Mouse (Mus musculus): ENCODE results near the gene March4. TPM values are rescaled to one million over a fixed set of nuclear protein-coding genes. Genes with fewer than 3 reads are reported as not detected.

March4 gene
- total and polyA plus RNA-seq, 2 experiments: not detected

DNA sequence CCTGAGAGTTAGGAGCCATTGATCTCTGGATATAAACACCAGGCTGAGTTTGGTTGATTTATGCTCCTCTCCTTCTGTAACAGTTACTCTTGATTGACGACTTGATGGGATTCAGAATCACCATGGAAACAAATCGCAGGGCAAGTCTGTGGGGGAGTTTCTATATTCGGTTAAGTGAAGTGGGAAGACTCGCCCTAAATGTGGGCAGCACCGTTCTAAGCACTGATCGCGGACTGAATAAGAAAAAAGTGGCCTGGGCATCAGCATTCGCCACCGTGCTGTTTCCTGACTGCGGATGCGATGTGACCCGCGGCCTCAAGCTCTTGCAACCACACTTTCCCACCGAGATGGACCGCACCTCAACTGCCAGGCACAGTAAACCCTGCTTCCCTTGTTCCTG lies 41.6 kb upstream of the March4 start:
- TF ChIP-seq POLR2A (IDR thresholded peaks at IDR 0.05; ENCODE audit: extremely low read depth, insufficient read depth, low read length): no peak
- TF ChIP-seq CTCF (IDR thresholded peaks at IDR 0.05; ENCODE audit: low read depth, low read length): no peak
- no peak for DNase-seq (ENCODE audit: extremely low read depth, low read depth, low spot score)
- 65% methylated on average over 15 of the region's 15 CpGs for WGBS
- no peaks in the 10 kb centered on the region for H3K4me1 ChIP-seq (ENCODE audit: control insufficient read depth, insufficient read depth, low read length)
- no peaks in the 10 kb centered on the region for H3K27me3 ChIP-seq (ENCODE audit: control insufficient read depth, insufficient read depth, low read length)
- H3K4me3 ChIP-seq (ENCODE audit: insufficient read depth, low read depth, low read length): no peak overlapping the region
- H3K27ac ChIP-seq (replicated peaks; ENCODE audit: insufficient read depth, low read depth, low read length): no peak overlapping the region
- no peaks in the 10 kb centered on the region for H3K36me3 ChIP-seq (ENCODE audit: control insufficient read depth, insufficient read depth, low read length)
- no peak overlapping the region for H3K9ac ChIP-seq (ENCODE audit: low read depth, low read length)
- no peaks in the 10 kb centered on the region for H3K79me2 ChIP-seq (ENCODE audit: control insufficient read depth, insufficient read depth, low read length)

DNA sequence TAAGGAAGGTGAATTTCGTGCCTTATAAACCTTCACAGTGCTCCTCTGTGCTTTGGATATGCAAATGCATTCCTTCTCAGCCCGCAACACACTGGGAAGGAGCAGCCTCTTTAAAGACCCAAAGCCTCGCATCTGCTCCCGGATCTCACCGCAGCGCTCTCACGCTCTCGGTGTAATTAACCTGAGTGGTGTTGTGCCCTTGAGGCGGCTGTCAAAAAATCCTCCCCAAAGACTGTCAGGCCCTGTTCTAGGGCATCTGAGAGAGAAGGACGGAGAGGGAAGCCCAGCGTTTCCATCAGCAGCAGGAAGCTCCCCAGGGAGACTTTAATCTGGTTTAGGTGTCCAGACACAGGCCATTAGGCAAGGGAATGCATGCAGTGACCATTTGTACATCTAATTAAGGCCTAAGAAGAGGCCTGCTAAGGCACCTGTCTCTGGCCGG lies 40.8 kb upstream of the March4 start:
- 37% methylated on average over 12 of the region's 12 CpGs for WGBS
- no peak for TF ChIP-seq POLR2A (IDR thresholded peaks at IDR 0.05; ENCODE audit: extremely low read depth, insufficient read depth, low read length)
- TF ChIP-seq CTCF (IDR thresholded peaks at IDR 0.05; ENCODE audit: low read depth, low read length): no peak
- Histone ChIP-seq H3K4me3 (ENCODE audit: insufficient read depth, low read depth, low read length) (no peak overlapping the region), H3K79me2 (ENCODE audit: control insufficient read depth, insufficient read depth, low read length) (no peaks in the 10 kb centered on the region), H3K4me1 (ENCODE audit: control insufficient read depth, insufficient read depth, low read length) (no peaks in the 10 kb centered on the region), H3K9ac (ENCODE audit: low read depth, low read length) (no peak overlapping the region), H3K27ac (replicated peaks; ENCODE audit: insufficient read depth, low read depth, low read length) (no peak overlapping the region), H3K36me3 (ENCODE audit: control insufficient read depth, insufficient read depth, low read length) (no peaks in the 10 kb centered on the region), H3K27me3 (ENCODE audit: control insufficient read depth, insufficient read depth, low read length) (no peaks in the 10 kb centered on the region)
- DNase-seq (ENCODE audit: extremely low read depth, low read depth, low spot score): no peak

DNA sequence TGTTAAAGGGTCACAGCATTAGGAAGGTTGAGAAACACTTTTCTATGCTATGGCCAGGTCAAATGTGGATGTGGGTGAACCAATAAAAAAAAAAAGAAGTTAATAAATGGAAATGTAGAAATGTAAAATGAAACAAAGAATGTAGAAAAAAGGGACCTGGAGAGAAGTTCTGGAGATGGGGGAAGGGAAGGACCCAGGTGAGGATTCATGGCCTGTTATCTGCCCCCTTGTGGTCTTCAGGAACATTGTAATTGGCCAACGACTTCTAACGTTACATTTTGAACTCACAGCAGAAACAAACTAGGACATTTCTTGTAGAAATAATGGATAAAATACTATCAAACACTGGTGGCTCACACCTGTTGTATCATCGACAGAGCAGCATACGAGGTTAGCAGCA lies 38.4 kb upstream of the March4 start:
- H3K36me3 ChIP-seq (ENCODE audit: control insufficient read depth, insufficient read depth, low read length): no peaks in the 10 kb centered on the region
- no peaks in the 10 kb centered on the region for H3K27me3 ChIP-seq (ENCODE audit: control insufficient read depth, insufficient read depth, low read length)
- 40% methylated on average over 4 of the region's 4 CpGs for WGBS

DNA sequence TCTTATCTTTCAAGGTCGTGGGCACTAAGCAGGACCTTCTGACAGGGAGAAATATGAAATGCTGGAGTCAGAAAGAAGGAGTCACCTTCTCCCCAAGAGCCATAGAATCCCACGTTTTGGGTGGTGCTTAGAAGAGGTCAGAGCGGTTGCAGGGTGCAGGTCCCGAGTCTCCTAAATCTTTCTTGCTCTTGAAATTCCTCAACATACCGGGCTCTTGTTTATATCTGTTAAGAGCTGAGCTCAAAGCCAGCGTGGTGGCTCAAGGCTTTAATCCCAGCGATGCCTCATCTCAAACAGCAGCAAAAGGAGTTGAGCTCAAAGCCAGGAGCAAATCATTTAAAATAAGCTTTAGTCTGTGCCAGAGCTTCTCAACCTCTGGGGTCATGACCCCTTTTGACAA lies 37.9 kb upstream of the March4 start:
- Histone ChIP-seq H3K4me1 (ENCODE audit: control insufficient read depth, insufficient read depth, low read length) (no peaks in the 10 kb centered on the region), H3K36me3 (ENCODE audit: control insufficient read depth, insufficient read depth, low read length) (no peaks in the 10 kb centered on the region), H3K27me3 (ENCODE audit: control insufficient read depth, insufficient read depth, low read length) (no peaks in the 10 kb centered on the region), H3K9ac (ENCODE audit: low read depth, low read length) (no peak overlapping the region), H3K27ac (replicated peaks; ENCODE audit: insufficient read depth, low read depth, low read length) (no peak overlapping the region), H3K4me3 (ENCODE audit: insufficient read depth, low read depth, low read length) (no peak overlapping the region), H3K79me2 (ENCODE audit: control insufficient read depth, insufficient read depth, low read length) (no peaks in the 10 kb centered on the region)
- no peak for TF ChIP-seq POLR2A (IDR thresholded peaks at IDR 0.05; ENCODE audit: extremely low read depth, insufficient read depth, low read length)
- no peak for TF ChIP-seq CTCF (IDR thresholded peaks at IDR 0.05; ENCODE audit: low read depth, low read length)
- 65% methylated on average over 7 of the region's 7 CpGs for WGBS
- DNase-seq (ENCODE audit: extremely low read depth, low read depth, low spot score): no peak

More for the DNA sequence above, 38.4 kb upstream of the March4 start:
- TF ChIP-seq POLR2A (IDR thresholded peaks at IDR 0.05; ENCODE audit: extremely low read depth, insufficient read depth, low read length) (no peak), CTCF (IDR thresholded peaks at IDR 0.05; ENCODE audit: low read depth, low read length) (peak; percentile 41)
- H3K4me1 ChIP-seq (ENCODE audit: control insufficient read depth, insufficient read depth, low read length): no peaks in the 10 kb centered on the region
- H3K9ac ChIP-seq (ENCODE audit: low read depth, low read length): no peak overlapping the region
- no peaks in the 10 kb centered on the region for H3K79me2 ChIP-seq (ENCODE audit: control insufficient read depth, insufficient read depth, low read length)
- no peak overlapping the region for H3K4me3 ChIP-seq (ENCODE audit: insufficient read depth, low read depth, low read length)
- peak; percentile 10 for DNase-seq (ENCODE audit: extremely low read depth, low read depth, low spot score)
- no peak overlapping the region for H3K27ac ChIP-seq (replicated peaks; ENCODE audit: insufficient read depth, low read depth, low read length)

GRCm38 (mm10) chr1:72574047-72574446 lies 37.3 kb upstream of the March4 start:
- DNase-seq (ENCODE audit: extremely low read depth, low read depth, low spot score): no peak
- Histone ChIP-seq H3K9ac (ENCODE audit: low read depth, low read length) (no peak overlapping the region), H3K4me3 (ENCODE audit: insufficient read depth, low read depth, low read length) (no peak overlapping the region), H3K27ac (replicated peaks; ENCODE audit: insufficient read depth, low read depth, low read length) (no peak overlapping the region), H3K36me3 (ENCODE audit: control insufficient read depth, insufficient read depth, low read length) (no peaks in the 10 kb centered on the region), H3K79me2 (ENCODE audit: control insufficient read depth, insufficient read depth, low read length) (no peaks in the 10 kb centered on the region), H3K27me3 (ENCODE audit: control insufficient read depth, insufficient read depth, low read length) (no peaks in the 10 kb centered on the region), H3K4me1 (ENCODE audit: control insufficient read depth, insufficient read depth, low read length) (no peaks in the 10 kb centered on the region)
- no peak for TF ChIP-seq CTCF (IDR thresholded peaks at IDR 0.05; ENCODE audit: low read depth, low read length)
- no peak for TF ChIP-seq POLR2A (IDR thresholded peaks at IDR 0.05; ENCODE audit: extremely low read depth, insufficient read depth, low read length)
- 79% methylated on average over 7 of the region's 7 CpGs for WGBS

DNA sequence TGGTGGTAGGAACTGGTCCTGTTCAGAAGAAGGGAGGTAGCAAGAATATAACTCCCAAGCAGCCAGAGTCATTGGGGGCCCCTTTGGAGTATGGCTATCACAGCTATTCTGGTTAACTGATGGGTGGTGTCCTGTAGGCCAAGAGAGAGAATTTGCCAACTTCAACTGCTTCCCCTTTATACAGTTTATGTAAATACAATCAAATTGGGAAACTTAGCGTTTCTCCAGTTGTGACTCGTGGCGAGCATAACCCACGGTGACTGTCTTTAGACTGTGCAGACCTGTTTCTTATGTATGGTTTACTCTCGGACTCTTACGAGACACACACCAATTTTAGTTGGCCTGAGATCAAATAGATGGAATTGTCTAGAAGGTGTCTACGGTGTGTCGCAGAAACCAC lies 32.0 kb upstream of the March4 start:
- WGBS: 91% methylated on average over 8 of the region's 8 CpGs
- no peak overlapping the region for H3K27ac ChIP-seq (replicated peaks; ENCODE audit: insufficient read depth, low read depth, low read length)

More for the DNA sequence above, 32.0 kb upstream of the March4 start:
- Histone ChIP-seq H3K79me2 (ENCODE audit: control insufficient read depth, insufficient read depth, low read length) (no peaks in the 10 kb centered on the region), H3K4me1 (ENCODE audit: control insufficient read depth, insufficient read depth, low read length) (no peaks in the 10 kb centered on the region), H3K4me3 (ENCODE audit: insufficient read depth, low read depth, low read length) (no peak overlapping the region), H3K9ac (ENCODE audit: low read depth, low read length) (no peak overlapping the region), H3K27me3 (ENCODE audit: control insufficient read depth, insufficient read depth, low read length) (no peaks in the 10 kb centered on the region), H3K36me3 (ENCODE audit: control insufficient read depth, insufficient read depth, low read length) (no peaks in the 10 kb centered on the region)
- no peak for DNase-seq (ENCODE audit: extremely low read depth, low read depth, low spot score)
- TF ChIP-seq CTCF (IDR thresholded peaks at IDR 0.05; ENCODE audit: low read depth, low read length): no peak
- no peak for TF ChIP-seq POLR2A (IDR thresholded peaks at IDR 0.05; ENCODE audit: extremely low read depth, insufficient read depth, low read length)
